Mouse (Mus musculus): ENCODE results near the gene Gon7. TPM values are rescaled to one million over a fixed set of nuclear protein-coding genes. Genes with fewer than 3 reads are reported as not detected.

Gene Gon7
- 10 to 100 TPM; 10.8 to 11.7 TPM for total RNA-seq (2021)

DNA sequence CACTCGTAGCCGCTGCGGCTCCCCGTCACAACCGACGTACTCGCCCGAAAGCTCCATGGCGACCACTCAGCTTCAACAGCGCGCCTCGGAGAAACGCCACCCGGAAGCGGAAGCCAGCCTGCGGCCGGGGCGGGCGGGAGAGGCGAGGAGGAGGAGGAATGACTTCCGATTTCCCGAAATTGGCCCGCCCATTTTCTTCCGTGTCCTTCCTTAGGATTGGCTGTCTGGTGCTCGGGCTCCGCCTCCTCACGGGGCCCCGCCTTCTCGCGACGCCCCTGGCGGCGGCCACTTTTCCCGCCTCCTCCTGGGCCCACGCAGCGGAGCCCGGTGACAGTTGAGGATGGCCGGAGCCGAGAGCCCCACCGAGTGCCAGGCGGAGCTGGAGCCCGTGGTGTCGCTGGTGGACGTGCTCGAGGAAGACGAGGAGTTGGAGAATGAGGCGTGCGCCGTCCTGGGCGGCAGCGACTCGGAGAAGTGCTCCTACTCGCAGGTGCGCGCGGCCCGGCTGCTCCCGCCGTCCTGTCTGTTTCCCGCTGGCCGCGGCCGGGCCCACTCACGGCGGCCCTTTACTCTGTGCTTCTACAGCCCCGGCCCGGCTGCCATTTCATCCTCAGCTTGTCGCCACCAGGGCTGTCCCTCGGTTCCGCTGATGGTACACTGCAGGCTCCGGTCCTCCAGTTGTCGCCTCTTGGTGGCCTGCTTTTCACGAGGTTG, at the start of gene Gon7, which contains the start of the genes Gm28051 and Ubr7:
Gon7 (minus strand) TSS at position 115 of the 714 bp plus-strand sequence.
Gm28051 (minus strand) TSS at position 77 of the 714 bp plus-strand sequence.
Ubr7 (plus strand) TSS at position 279 of the 714 bp plus-strand sequence.
- peak; percentile 94 for DNase-seq (ENCODE audit: low spot score)
- intact Hi-C loops (cut with DNase I) = loop anchor here (2.0 kb wide), 2 partner anchors 15 to 121 kb away; partner anchors contain the start of genes Btbd7, Moap1 and Tmem251

DNA sequence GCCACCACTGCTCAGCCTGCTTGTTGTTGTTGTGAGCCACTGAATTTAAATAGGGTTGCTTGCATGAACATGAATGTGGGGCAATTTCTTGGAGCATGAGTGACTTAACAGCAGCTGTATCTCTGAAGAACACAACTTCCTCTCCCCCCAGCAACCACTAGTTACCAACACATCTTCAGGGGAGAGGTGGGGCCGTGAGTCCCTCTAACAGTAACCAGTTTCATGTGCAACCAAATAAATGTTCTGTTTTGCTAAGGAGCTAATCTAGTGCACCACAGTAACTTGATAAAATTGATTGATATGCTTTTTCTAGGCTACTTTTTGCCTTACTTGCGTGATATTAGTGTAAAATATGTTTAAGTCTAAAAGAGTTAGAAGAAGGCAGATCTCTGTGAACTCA, 41.9 kb upstream of the Gon7 start:
- no peak for DNase-seq (ENCODE audit: low spot score)
- intact Hi-C loops (cut with DNase I) = no loop called here

DNA sequence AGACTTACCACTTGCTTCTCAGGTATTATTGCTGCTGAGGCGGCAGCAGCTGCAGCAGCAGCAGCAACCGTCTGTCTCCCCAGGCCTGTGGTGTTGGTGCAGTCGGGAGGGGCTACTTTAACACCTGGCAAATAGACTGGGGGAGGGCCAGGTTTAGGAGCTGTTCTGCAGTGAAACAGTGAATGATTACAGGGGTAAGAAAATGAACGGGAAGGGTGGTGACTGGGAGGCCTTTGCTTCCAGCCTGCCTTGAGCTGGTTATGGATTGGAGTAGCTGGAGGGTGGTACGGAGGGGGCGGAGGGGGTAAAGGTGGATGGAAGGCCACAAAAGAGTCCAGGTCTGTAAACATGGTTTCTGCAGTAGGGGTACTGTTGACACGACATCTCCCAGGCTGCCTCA, 30.3 kb upstream of the Gon7 start:
- intact Hi-C loops (cut with DNase I) = no loop called here
- no peak for DNase-seq (ENCODE audit: low spot score)

DNA sequence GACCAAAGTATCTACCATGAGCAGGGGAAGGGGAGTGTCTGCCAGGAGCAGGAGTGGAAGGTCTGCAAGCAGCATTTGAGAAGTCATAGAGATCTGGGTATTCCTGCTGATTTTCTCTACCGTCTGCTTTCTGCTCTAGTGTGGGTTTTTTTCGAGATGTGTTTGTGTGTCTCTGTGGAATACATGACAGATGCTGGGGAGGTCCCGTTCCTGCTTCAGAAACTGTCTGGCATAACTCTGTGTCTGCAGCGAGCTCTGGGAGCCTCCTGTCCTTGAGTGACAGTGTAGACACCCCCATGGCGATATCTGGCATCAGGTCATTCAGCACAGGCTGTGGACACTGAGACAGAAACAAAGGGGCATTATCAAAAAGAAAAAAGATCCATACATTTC, 28.0 kb upstream of the Gon7 start:
- DNase-seq (ENCODE audit: low spot score) = no peak
- intact Hi-C loops (cut with DNase I) = no loop called here

DNA sequence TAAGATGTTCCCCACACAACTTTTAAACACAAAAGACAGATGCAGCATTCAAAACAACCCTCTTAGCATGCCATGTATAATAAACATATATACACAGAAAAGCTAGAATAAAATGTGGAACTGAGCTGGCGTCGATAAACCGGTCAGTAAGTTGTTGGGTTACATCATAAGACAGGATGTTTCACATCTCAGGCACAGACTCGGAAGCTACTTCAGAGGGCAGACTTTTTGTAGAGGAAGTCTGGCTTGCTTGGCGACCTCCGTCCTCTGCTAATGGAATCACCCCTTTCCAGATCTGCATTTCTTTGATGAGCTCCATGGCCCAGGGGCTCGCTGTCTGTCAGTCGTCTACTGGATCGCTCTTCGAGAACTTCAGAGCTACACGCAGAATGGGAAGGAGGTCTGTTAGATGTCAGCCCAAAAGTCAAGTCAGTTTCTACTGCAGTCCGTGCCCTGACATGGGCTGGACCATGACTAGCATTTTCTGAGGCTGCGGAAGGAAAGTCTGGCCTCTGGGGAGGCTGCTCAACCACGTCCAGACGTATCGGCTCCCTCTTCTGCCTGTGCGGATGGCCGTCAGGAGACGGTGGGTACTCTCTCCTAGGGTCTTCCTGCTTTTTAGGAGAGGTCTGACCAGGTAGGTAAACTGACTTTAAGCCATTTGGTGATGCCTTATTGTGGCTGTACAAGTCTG, 27.4 kb upstream of the Gon7 start:
- intact Hi-C loops (cut with DNase I) = no loop called here
- no peak for DNase-seq (ENCODE audit: low spot score)

DNA sequence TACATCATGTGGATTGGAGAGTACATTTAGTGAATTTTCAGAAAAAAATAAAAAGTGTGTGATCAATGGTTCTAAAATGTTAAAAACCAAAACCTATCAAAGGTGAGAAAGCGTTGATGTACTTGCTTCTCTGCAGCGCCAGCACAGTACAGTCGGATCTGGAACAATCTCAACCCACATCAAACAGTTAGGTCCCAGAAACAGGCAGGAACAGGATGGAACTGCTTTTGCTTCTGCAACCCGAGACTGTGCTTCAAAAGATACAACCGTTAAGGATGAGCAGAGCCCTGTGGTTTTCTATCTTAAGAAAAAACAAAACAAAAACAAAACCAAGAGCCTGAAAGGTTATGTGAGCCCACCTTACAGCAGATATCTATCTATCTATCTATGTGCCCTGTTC, 25.2 kb upstream of the Gon7 start:
- intact Hi-C loops (cut with DNase I) = no loop called here
- DNase-seq (ENCODE audit: low spot score) = no peak

DNA sequence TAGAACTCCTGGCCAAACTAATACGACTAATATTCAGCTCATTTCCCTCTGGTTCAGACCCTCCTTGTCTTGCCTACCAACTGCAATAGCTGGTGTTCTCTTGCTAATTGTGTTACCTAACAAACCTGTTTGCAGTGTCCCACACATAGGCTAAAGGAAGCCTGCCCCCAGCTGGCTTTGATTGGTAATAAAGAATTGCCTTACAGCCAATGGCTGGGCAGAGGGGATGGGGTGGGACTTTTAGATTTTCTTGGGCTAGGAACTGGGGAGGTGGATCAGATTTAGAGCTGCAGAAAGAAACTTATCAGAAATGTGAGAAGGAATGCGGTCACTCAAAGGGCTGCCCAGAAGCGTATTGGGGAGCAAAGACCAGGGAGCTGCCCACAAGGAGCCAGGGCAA, 21.8 kb upstream of the Gon7 start:
- DNase-seq (ENCODE audit: low spot score) = no peak
- intact Hi-C loops (cut with DNase I) = no loop called here

DNA sequence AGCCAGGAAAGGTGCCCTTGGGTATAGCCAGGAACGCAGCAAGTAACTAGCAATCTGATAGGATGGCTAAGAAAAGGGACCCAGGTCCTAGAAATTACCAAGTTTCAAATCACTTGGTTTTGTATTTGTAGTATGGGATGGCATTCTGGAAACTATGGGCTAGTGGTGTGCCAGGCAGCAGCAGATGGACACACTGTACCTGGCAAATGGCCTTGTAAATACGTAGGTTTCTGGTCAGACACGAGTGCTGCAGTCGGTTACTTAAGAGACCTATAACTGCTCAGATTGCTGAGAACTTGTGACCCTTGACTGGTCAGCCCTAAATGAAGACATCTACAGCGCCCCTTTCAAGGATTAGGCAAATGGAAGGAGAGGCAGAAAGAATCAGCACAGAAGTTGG, 20.5 kb upstream of the Gon7 start:
- DNase-seq (ENCODE audit: low spot score) = no peak

DNA sequence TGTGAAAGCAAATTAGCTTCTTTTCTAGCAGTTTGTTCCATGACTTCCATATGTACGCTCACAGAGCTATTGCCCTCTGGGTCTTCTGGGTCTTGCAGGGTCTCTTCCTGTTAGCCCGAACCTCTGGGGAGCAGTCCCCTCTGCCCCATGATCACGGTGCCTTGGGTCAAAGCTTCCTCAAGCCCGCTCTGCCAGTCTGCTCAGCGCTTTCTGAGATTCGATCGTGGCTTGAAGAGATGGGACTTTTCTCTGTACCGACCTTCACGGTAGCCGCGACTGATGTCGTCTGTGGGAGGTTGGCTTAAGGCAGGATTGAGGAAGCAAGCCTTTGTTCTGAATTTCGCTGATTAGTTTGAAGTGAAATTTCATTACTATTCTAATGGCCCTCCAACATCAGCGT, 18.4 kb upstream of the Gon7 start:
- intact Hi-C loops (cut with DNase I) = no loop called here
- no peak for DNase-seq (ENCODE audit: low spot score)

More for the DNA sequence above, 20.5 kb upstream of the Gon7 start:
- intact Hi-C loops (cut with DNase I) = no loop called here

DNA sequence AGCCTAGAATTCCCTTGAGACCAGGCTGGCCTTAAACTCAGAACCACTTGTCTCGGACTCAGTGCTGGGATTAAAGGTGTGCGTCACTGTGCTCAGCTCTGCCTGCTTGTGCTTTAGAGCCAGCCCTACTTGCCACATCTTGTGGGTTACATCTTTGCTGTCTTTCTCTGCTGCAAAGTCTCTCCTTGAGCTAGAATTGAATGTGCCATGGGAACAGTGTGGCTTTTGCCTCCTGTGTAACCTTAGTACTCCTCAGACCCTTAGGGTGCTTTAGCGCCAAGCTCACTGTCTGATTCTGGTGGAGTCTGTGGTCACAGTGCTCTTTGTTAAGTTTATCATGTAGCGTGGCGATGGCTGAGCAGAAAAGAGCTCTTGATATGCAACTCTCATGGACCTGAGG, 15.1 kb upstream of the Gon7 start:
- intact Hi-C loops (cut with DNase I) = no loop called here
- no peak for DNase-seq (ENCODE audit: low spot score)

DNA sequence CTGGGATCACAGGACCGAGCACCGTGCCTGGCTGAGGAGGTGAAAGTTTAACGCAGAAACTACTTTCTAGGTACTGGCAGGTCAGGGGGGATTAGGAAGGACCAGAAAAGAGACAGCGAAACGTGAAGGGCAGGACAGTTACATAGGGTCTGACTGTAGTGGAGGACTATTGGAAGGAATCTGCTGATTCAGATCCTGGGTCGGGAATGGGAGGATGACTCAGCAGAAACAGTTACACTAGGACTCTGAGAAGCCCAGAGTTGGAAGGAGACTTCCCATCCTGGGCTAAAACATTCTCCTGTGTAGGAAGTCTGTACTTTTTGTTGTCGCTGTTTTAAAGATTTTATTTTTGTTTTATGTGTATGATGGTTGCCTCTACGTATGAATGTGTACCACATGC, 14.0 kb upstream of the Gon7 start:
- DNase-seq (ENCODE audit: low spot score) = no peak
- intact Hi-C loops (cut with DNase I) = no loop called here

DNA sequence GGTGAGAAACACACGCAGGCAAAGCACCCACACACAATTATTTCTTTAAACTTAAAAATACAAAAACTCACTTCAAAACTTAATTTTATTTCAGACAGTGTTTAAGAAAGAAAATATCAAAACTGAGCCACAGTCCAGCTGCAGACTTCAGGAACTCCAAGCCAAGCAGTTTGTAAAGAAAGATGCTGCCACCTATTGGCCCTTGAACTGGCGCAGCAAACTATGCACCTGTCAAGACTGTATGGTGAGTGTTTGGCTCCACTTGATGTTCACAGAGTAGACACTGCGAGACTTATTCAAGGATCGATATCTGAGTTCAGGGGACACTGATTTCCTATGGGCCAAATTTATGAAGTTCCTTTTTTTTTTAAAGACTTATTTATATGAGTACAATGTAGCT, 11.4 kb upstream of the Gon7 start:
- intact Hi-C loops (cut with DNase I) = no loop called here
- DNase-seq (ENCODE audit: low spot score) = no peak

DNA sequence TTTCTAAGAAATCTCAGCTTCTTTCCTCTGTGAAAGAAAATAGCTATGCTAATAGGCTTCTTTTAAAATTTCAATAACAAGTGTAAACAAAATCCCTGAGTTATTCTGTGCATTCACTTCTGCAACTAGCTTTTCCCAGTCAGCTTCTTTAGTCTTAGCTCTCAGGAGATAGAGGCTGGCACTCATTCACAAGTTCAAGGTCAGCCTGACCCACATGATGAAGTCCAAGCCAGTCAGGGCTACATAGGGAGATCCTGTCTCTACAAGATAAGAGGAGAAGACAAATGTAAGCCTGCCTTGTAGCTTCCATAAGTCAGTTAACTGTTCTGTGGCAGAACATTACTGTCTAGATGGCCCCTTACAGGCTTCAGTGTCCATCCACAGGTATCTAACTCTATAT, 6.1 kb upstream of the Gon7 start:
- DNase-seq (ENCODE audit: low spot score) = no peak
- intact Hi-C loops (cut with DNase I) = no loop called here

DNA sequence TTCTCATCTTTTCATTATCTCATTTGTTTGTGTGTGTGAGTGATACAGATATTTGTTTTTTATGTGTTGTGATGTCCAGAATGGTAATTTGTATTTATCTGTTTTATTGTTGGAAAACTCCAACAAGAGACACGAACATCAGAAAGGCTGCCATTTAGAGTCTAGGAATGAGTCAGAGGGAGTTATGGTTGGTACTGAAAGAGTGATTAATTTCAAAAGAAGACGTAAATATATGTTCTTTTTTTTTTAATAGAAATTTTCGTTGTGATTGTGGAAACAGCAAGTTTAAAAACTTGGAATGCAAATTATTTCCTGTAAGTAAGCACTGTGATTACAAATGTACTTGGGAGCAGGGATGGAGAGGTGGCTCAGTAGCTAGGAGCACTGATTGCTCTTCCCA, 4.1 kb upstream of the Gon7 start:
- DNase-seq (ENCODE audit: low spot score) = no peak
- intact Hi-C loops (cut with DNase I) = no loop called here

DNA sequence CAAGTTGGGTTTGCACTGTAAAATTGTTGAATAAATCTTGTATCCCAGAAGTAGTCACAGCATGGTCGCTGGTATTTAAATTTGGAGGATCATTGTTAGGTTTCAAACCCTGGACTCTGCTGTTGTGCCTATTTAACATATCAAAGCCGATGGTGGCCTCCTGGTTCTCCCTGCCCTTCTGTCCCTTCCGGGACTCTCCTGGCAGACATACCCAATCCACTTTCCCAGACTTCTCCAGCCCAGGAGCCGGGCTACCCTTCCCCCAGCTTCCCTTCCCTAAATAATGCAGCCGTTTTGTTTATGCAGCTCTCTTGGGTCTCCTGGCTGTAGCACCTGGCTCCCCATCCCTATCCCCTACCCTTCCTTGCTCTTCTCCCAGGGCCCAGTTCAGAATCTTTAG, 1.3 kb upstream of the Gon7 start:
- DNase-seq (ENCODE audit: low spot score) = no peak
- intact Hi-C loops (cut with DNase I) = loop anchor here (2.0 kb wide), 1 partner anchor 120 kb away; the partner anchor contains the start of gene Btbd7

DNA sequence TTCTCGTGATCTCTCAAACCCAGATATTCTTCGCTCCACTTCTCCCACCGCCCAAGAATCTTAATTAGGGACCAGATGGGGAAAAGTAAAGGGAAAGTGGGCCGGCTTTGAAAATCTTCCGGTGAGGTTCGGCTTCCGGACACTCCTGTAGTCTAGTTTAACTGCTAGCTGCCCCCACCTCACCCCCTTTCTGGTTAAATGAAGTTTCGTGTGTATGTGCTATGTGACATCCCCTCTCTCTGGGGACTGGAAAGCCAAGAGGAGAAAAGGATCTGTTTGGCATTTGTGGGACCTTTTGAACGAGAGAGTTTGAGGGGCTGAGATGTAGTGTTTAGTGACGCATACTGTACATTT, 777 bp upstream of the Gon7 start, which contains the start of gene Gm20604:
Gm20604 (minus strand) TSS at position 270 of the 354 bp plus-strand sequence.
- intact Hi-C loops (cut with DNase I) = loop anchor here (2.0 kb wide), 1 partner anchor 120 kb away; the partner anchor contains the start of gene Btbd7
- DNase-seq (ENCODE audit: low spot score) = no peak

DNA sequence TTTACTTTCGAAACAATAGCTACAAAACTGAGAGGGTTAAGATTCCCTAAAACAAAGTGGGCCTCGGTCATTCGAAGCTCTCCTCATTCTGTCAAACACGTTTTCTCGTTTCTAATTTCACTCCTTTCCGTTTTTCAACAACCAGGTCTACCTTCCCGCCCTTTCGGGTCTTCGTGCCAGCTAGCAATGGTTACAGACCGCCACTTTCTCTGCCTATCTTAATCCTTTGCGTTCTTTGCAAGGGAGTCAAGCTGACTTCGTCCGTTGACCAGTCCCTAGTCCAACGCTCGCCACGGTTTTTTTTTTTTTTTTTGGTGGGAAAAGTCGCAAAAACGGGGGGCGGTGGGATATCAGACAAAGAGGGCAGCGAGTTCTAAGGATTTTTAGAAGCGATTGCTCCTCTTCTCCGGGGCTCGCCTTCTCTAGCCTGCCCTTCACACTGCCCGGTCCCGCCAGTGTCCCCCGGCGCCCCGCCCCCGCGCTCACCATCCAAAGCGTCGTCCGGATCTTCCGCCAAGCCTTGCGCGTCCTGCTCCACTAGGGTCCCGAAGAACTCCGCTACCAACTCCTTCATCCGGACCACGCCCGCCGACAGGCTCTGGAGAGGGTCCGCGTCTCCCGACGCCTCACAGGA, 431 bp downstream of the Gon7 start:
- intact Hi-C loops (cut with DNase I) = loop anchor here (2.0 kb wide), 1 partner anchor 14 kb away; the partner anchor contains the start of genes Moap1 and Tmem251
- no peak for DNase-seq (ENCODE audit: low spot score)

DNA sequence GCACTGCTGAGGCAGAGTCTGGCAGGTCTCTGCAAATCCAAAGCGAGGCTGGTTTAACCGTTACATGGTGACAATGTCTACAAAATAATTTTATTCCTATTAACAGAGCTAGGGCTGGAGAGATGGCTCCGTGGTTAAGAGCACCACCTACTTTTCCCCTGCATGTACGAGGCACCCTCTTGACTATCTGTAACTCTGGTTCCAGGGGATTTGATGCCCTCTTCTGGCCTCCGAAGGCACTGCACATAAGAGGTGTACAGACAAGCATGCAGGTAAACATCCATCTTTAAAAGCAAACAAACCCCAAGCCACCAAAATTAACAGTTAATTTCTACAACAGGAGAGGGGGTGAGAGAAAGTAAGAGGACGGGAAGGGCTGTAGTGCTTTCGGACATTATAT, 1.3 kb downstream of the Gon7 start:
- intact Hi-C loops (cut with DNase I) = loop anchor here (2.0 kb wide), 1 partner anchor 14 kb away; the partner anchor contains the start of genes Moap1 and Tmem251

DNA sequence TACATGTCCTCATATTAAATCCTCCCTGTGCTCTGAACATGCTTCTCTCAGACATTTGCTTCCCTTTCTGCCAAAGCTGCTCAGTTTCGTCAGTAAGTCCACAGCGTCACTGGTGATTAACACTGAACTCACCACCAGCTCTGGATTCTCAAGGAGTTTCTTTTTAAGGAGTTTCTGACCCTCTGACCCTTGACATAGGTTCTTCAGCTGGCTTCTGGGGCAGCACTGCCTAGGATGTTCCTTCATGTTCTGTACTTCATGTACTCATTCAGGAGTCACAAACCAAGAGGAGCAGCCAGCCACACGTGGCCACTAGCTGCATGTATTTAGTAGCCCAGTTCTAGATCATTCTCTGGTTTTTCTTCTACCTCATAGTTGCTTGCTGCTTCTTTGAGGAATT, 9.3 kb downstream of the Gon7 start:
- intact Hi-C loops (cut with DNase I) = no loop called here
- no peak for DNase-seq (ENCODE audit: low spot score)

More for the DNA sequence above, 1.3 kb downstream of the Gon7 start:
- no peak for DNase-seq (ENCODE audit: low spot score)

DNA sequence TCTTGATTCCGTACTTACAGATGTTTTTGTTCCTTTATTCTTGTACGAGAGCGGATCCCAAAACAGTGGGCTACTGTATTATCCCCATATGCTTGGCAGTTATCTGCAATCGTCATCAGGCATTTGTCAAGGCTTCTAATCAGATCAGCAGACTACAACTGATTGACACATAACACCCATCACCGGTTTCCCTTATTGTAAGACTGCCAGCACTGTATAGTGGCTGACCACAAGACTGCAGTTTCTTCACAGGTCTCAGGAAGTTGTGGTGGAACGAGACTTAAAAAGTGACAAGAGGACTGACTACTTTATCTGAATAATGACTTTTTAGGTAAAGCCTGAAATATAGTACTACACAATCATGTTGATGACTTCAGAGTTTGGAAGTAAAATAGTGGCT, 12.8 kb downstream of the Gon7 start:
- no peak for DNase-seq (ENCODE audit: low spot score)
- intact Hi-C loops (cut with DNase I) = loop anchor here (5.0 kb wide), 1 partner anchor 132 kb away; the partner anchor contains the start of gene Btbd7

All from heart, postnatal 25 days (tissue).